Mouse (Mus musculus): ENCODE results near the gene Apeh. TPM values are rescaled to one million over a fixed set of nuclear protein-coding genes. Genes with fewer than 3 reads are reported as not detected.

Apeh gene
- polyA plus RNA-seq, 2 experiments: 38.6 to 55.6 TPM

GRCm38 (mm10) chr9:108047601-108048565 lies 46.5 kb downstream of the Apeh start:
- DNase-seq (ENCODE audit: low spot score): no peak
- WGBS: 47% methylated on average over 17 of the region's 17 CpGs
- ATAC-seq (ENCODE audit: low FRiP score, low read depth): no peak
- no peaks in the 10 kb centered on the region for H3K9me3 ChIP-seq (ENCODE audit: control insufficient read depth, low read length)
- peak overlapping the region; percentile 75 for H3K4me2 ChIP-seq (replicated peaks; ENCODE audit: low read depth, low read length, severe bottlenecking)
- peaks cover 5% of the 10 kb centered on the region; the same call in 1 of the 2 replicates for H3K4me1 ChIP-seq (ENCODE audit: control insufficient read depth, insufficient read depth, low read length)
- TF ChIP-seq POLR2A (IDR thresholded peaks at IDR 0.05; ENCODE audit: borderline replicate concordance, extremely low read depth, insufficient read depth, insufficient read length): no peak
- H3K4me3 ChIP-seq (replicated peaks; ENCODE audit: low read length): peak overlapping the region; percentile 83
- peak overlapping the region; percentile 87; the same call in 1 of the 2 replicates for H3K9ac ChIP-seq (ENCODE audit: low read depth, low read length, severe bottlenecking)
- H3K27ac ChIP-seq (replicated peaks; ENCODE audit: low read depth, low read length): peak overlapping the region; percentile 53
- peaks cover 69% of the 10 kb centered on the region for H3K36me3 ChIP-seq (ENCODE audit: control insufficient read depth, insufficient read depth, low read length)
- H3K27me3 ChIP-seq (ENCODE audit: control insufficient read depth, insufficient read depth, low read length): no peaks in the 10 kb centered on the region

GRCm38 (mm10) chr9:108046582-108046981 lies 47.8 kb downstream of the Apeh start:
- Histone ChIP-seq H3K36me3 (ENCODE audit: control insufficient read depth, insufficient read depth, low read length) (peaks cover 74% of the 10 kb centered on the region), H3K27me3 (ENCODE audit: control insufficient read depth, insufficient read depth, low read length) (no peaks in the 10 kb centered on the region), H3K4me1 (ENCODE audit: control insufficient read depth, insufficient read depth, low read length) (peaks cover 5% of the 10 kb centered on the region; the same call in 1 of the 2 replicates), H3K27ac (replicated peaks; ENCODE audit: low read depth, low read length) (no peak overlapping the region), H3K4me2 (replicated peaks; ENCODE audit: low read depth, low read length, severe bottlenecking) (no peak overlapping the region), H3K4me3 (replicated peaks; ENCODE audit: low read length) (no peak overlapping the region), H3K9me3 (ENCODE audit: control insufficient read depth, low read length) (no peaks in the 10 kb centered on the region), H3K9ac (ENCODE audit: low read depth, low read length, severe bottlenecking) (no peak overlapping the region)
- 86% methylated on average over 4 of the region's 4 CpGs for WGBS
- no peak for ATAC-seq (ENCODE audit: low FRiP score, low read depth)
- no peak for TF ChIP-seq POLR2A (IDR thresholded peaks at IDR 0.05; ENCODE audit: borderline replicate concordance, extremely low read depth, insufficient read depth, insufficient read length)
- no peak for DNase-seq (ENCODE audit: low spot score)

GRCm38 (mm10) chr9:108044751-108045492 lies 49.5 kb downstream of the Apeh start:
- ATAC-seq (ENCODE audit: low FRiP score, low read depth) (no peak), DNase-seq (ENCODE audit: low spot score) (no peak)
- no peak overlapping the region for H3K27ac ChIP-seq (replicated peaks; ENCODE audit: low read depth, low read length)
- H3K9ac ChIP-seq (ENCODE audit: low read depth, low read length, severe bottlenecking): no peak overlapping the region
- peaks cover 72% of the 10 kb centered on the region for H3K36me3 ChIP-seq (ENCODE audit: control insufficient read depth, insufficient read depth, low read length)
- H3K9me3 ChIP-seq (ENCODE audit: control insufficient read depth, low read length): no peaks in the 10 kb centered on the region
- H3K27me3 ChIP-seq (ENCODE audit: control insufficient read depth, insufficient read depth, low read length): no peaks in the 10 kb centered on the region
- WGBS: 98% methylated on average over 8 of the region's 8 CpGs
- no peak for TF ChIP-seq POLR2A (IDR thresholded peaks at IDR 0.05; ENCODE audit: borderline replicate concordance, extremely low read depth, insufficient read depth, insufficient read length)
- no peak overlapping the region for H3K4me2 ChIP-seq (replicated peaks; ENCODE audit: low read depth, low read length, severe bottlenecking)
- H3K4me1 ChIP-seq (ENCODE audit: control insufficient read depth, insufficient read depth, low read length): peaks cover 5% of the 10 kb centered on the region; the same call in 1 of the 2 replicates
- no peak overlapping the region for H3K4me3 ChIP-seq (replicated peaks; ENCODE audit: low read length)

Small RNA genes within 50 kb of the gene (microRNA-seq; reads per million reads assigned to microRNA genes)
- not detected for gene Gm47303
- not detected for gene Mir7088

Other genes with a start within 250 kb of the Apeh start
- gene Rbm6, start 221.4 kb downstream of the Apeh start, polyA plus RNA-seq (2012; rRNA removed): 49.9 and 68.2 TPM in 2 replicates
- gene Rbm6, start 221.4 kb downstream of the Apeh start, polyA plus RNA-seq (2014; fragmentation: Nextera tagmentation; extraction: Ambion mirVana): 56.1 and 63.0 TPM in 2 replicates
- gene Mon1a, start 206.5 kb downstream of the Apeh start, polyA plus RNA-seq (2012; rRNA removed): 20.0 and 24.1 TPM in 2 replicates
- 12.3 and 15.3 TPM in 2 replicates for gene Mon1a, start 206.5 kb downstream of the Apeh start, polyA plus RNA-seq (2014; fragmentation: Nextera tagmentation; extraction: Ambion mirVana)
- 14.1 and 21.9 TPM in 2 replicates for gene Mst1r, start 187.7 kb downstream of the Apeh start, polyA plus RNA-seq (2012; rRNA removed)
- 1.4 and 2.3 TPM in 2 replicates for gene Mst1r, start 187.7 kb downstream of the Apeh start, polyA plus RNA-seq (2014; fragmentation: Nextera tagmentation; extraction: Ambion mirVana)
- gene Actl11, start 166.1 kb downstream of the Apeh start, polyA plus RNA-seq (2012; rRNA removed): 0.03 TPM in 1 of 2 replicates, not detected in the other
- gene Actl11, start 166.1 kb downstream of the Apeh start, polyA plus RNA-seq (2014; fragmentation: Nextera tagmentation; extraction: Ambion mirVana): not detected in 2 replicates
- 14.2 and 16.7 TPM in 2 replicates for gene Camkv, start 158.9 kb downstream of the Apeh start, polyA plus RNA-seq (2012; rRNA removed)
- gene Camkv, start 158.9 kb downstream of the Apeh start, polyA plus RNA-seq (2014; fragmentation: Nextera tagmentation; extraction: Ambion mirVana): 3.5 and 4.5 TPM in 2 replicates
- 10.5 and 14.3 TPM in 2 replicates for gene Traip, start 144.5 kb downstream of the Apeh start, polyA plus RNA-seq (2012; rRNA removed)
- 18.6 and 22.5 TPM in 2 replicates for gene Traip, start 144.5 kb downstream of the Apeh start, polyA plus RNA-seq (2014; fragmentation: Nextera tagmentation; extraction: Ambion mirVana)
- 28.2 and 33.6 TPM in 2 replicates for gene Uba7, start 119.1 kb downstream of the Apeh start, polyA plus RNA-seq (2012; rRNA removed)
- gene Uba7, start 119.1 kb downstream of the Apeh start, polyA plus RNA-seq (2014; fragmentation: Nextera tagmentation; extraction: Ambion mirVana): 32.2 and 33.4 TPM in 2 replicates
- 16.7 and 19.6 TPM in 2 replicates for gene Gm20661, start 111.5 kb downstream of the Apeh start, polyA plus RNA-seq (2012; rRNA removed)
- gene Gm20661, start 111.5 kb downstream of the Apeh start, polyA plus RNA-seq (2014; fragmentation: Nextera tagmentation; extraction: Ambion mirVana): 7.9 and 8.2 TPM in 2 replicates
- 79.6 and 84.6 TPM in 2 replicates for gene Inka1, start 108.7 kb downstream of the Apeh start, polyA plus RNA-seq (2012; rRNA removed)
- gene Inka1, start 108.7 kb downstream of the Apeh start, polyA plus RNA-seq (2014; fragmentation: Nextera tagmentation; extraction: Ambion mirVana): 112 and 118 TPM in 2 replicates
- gene Cdhr4, start 102.1 kb downstream of the Apeh start, polyA plus RNA-seq (2012; rRNA removed): 63.3 and 98.3 TPM in 2 replicates
- gene Cdhr4, start 102.1 kb downstream of the Apeh start, polyA plus RNA-seq (2014; fragmentation: Nextera tagmentation; extraction: Ambion mirVana): 13.0 and 20.6 TPM in 2 replicates
- 6.8 and 12.4 TPM in 2 replicates for gene Gm20662, start 98.3 kb downstream of the Apeh start, polyA plus RNA-seq (2012; rRNA removed)
- 0.66 and 0.76 TPM in 2 replicates for gene Gm20662, start 98.3 kb downstream of the Apeh start, polyA plus RNA-seq (2014; fragmentation: Nextera tagmentation; extraction: Ambion mirVana)
- 83.3 and 105 TPM in 2 replicates for gene Ip6k1, start 92.1 kb downstream of the Apeh start, polyA plus RNA-seq (2012; rRNA removed)
- gene Ip6k1, start 92.1 kb downstream of the Apeh start, polyA plus RNA-seq (2014; fragmentation: Nextera tagmentation; extraction: Ambion mirVana): 34.6 and 40.4 TPM in 2 replicates
- gene Gmppb, start 45.4 kb downstream of the Apeh start, polyA plus RNA-seq (2012; rRNA removed): 30.4 and 32.1 TPM in 2 replicates
- gene Gmppb, start 45.4 kb downstream of the Apeh start, polyA plus RNA-seq (2014; fragmentation: Nextera tagmentation; extraction: Ambion mirVana): 37.4 and 41.3 TPM in 2 replicates
- gene Amigo3, start 41.4 kb downstream of the Apeh start, polyA plus RNA-seq (2012; rRNA removed): 5.0 and 6.8 TPM in 2 replicates
- 4.7 and 4.8 TPM in 2 replicates for gene Amigo3, start 41.4 kb downstream of the Apeh start, polyA plus RNA-seq (2014; fragmentation: Nextera tagmentation; extraction: Ambion mirVana)
- 0.93 and 1.1 TPM in 2 replicates for gene Mst1, start 14.2 kb downstream of the Apeh start, polyA plus RNA-seq (2012; rRNA removed)
- gene Mst1, start 14.2 kb downstream of the Apeh start, polyA plus RNA-seq (2014; fragmentation: Nextera tagmentation; extraction: Ambion mirVana): 1.3 and 1.6 TPM in 2 replicates
- 67.9 and 89.0 TPM in 2 replicates for gene Rnf123, start 11.3 kb downstream of the Apeh start, polyA plus RNA-seq (2012; rRNA removed)
- 32.4 and 33.0 TPM in 2 replicates for gene Rnf123, start 11.3 kb downstream of the Apeh start, polyA plus RNA-seq (2014; fragmentation: Nextera tagmentation; extraction: Ambion mirVana)
- gene Bsn, start 95.8 kb upstream of the Apeh start, polyA plus RNA-seq (2012; rRNA removed): 1.1 and 1.3 TPM in 2 replicates
- gene Bsn, start 95.8 kb upstream of the Apeh start, polyA plus RNA-seq (2014; fragmentation: Nextera tagmentation; extraction: Ambion mirVana): 0.68 and 0.73 TPM in 2 replicates
- 49.7 and 57.4 TPM in 2 replicates for gene Dag1, start 169.4 kb upstream of the Apeh start, polyA plus RNA-seq (2012; rRNA removed)
- gene Dag1, start 169.4 kb upstream of the Apeh start, polyA plus RNA-seq (2014; fragmentation: Nextera tagmentation; extraction: Ambion mirVana): 77.4 and 82.5 TPM in 2 replicates
- gene Nicn1, start 195.8 kb upstream of the Apeh start, polyA plus RNA-seq (2012; rRNA removed): 37.5 and 61.3 TPM in 2 replicates
- 40.2 and 49.6 TPM in 2 replicates for gene Nicn1, start 195.8 kb upstream of the Apeh start, polyA plus RNA-seq (2014; fragmentation: Nextera tagmentation; extraction: Ambion mirVana)
- gene Amt, start 202.2 kb upstream of the Apeh start, polyA plus RNA-seq (2012; rRNA removed): 28.2 and 29.7 TPM in 2 replicates
- 6.9 and 7.0 TPM in 2 replicates for gene Amt, start 202.2 kb upstream of the Apeh start, polyA plus RNA-seq (2014; fragmentation: Nextera tagmentation; extraction: Ambion mirVana)
- 214 and 240 TPM in 2 replicates for gene Rhoa, start 211.5 kb upstream of the Apeh start, polyA plus RNA-seq (2012; rRNA removed)
- gene Rhoa, start 211.5 kb upstream of the Apeh start, polyA plus RNA-seq (2014; fragmentation: Nextera tagmentation; extraction: Ambion mirVana): 296 and 326 TPM in 2 replicates
- 36.8 and 41.4 TPM in 2 replicates for gene Tcta, start 211.6 kb upstream of the Apeh start, polyA plus RNA-seq (2012; rRNA removed)
- 37.4 and 38.6 TPM in 2 replicates for gene Tcta, start 211.6 kb upstream of the Apeh start, polyA plus RNA-seq (2014; fragmentation: Nextera tagmentation; extraction: Ambion mirVana)
- 476 and 533 TPM in 2 replicates for gene Gpx1, start 244.3 kb upstream of the Apeh start, polyA plus RNA-seq (2012; rRNA removed)
- 686 and 718 TPM in 2 replicates for gene Gpx1, start 244.3 kb upstream of the Apeh start, polyA plus RNA-seq (2014; fragmentation: Nextera tagmentation; extraction: Ambion mirVana)